Mouse (Mus musculus) heart, embryonic 14.5 days (tissue): Measurements from ENCODE around the gene Cep85l. TPM values are rescaled to one million over a fixed set of nuclear protein-coding genes. Genes with fewer than 3 reads are reported as not detected.

Experiments used
- ATAC-seq: fragments of 200-750 bp; cut with Nextera tagmentation; 2 replicates; pipeline ENCODE4 v1.8.0; 2017; ENCODE audit warnings: low read depth, moderate TSS enrichment; ENCODE audit not compliant: insufficient number of reproducible peaks, insufficient read depth, low FRiP score
- H3K27ac ChIP-seq, 2 experiments: fragments of 200-500 bp in 1 of 2; fragments of 300-500 bp in 1 of 2; sonication (generic) in 1 of 2; replicated peaks in 1 of 2; 2 replicates each; pipeline ENCODE4 v1.5.1; 2012 to 2014; ENCODE audit warnings: low read depth in 2 of 2, low read length in 2 of 2, control low read depth in 1 of 2, mild to moderate bottlenecking in 1 of 2, mixed read lengths in 1 of 2; ENCODE audit not compliant: control insufficient read depth in 1 of 2, insufficient read depth in 1 of 2
- H3K27me3 ChIP-seq: fragments of 300-500 bp; sonication (generic); 2 replicates; pipeline ENCODE4 v1.6.1; 2014; ENCODE audit warnings: mild to moderate bottlenecking, low read length, control low read depth; ENCODE audit not compliant: control insufficient read depth, insufficient read depth
- H3K36me3 ChIP-seq: fragments of 300-500 bp; sonication (generic); 2 replicates; pipeline ENCODE4 v1.6.1; 2014; ENCODE audit warnings: mild to moderate bottlenecking, control low read depth, low read length, mixed read lengths; ENCODE audit not compliant: control insufficient read depth, insufficient read depth
- H3K4me1 ChIP-seq, 2 experiments: fragments of 200-500 bp in 1 of 2; fragments of 300-500 bp in 1 of 2; sonication (generic) in 1 of 2; 2 replicates each; pipeline ENCODE4 v1.6.1; 2012 to 2014; ENCODE audit warnings: low read length in 2 of 2, control low read depth in 1 of 2, mixed read lengths in 1 of 2; ENCODE audit not compliant: control insufficient read depth in 2 of 2, insufficient read depth in 2 of 2
- H3K4me2 ChIP-seq: fragments of 300-500 bp; sonication (generic); 2 replicates; pipeline ENCODE4 v1.6.1; 2014; ENCODE audit warnings: mild to moderate bottlenecking, low read length
- H3K4me3 ChIP-seq, 2 experiments: fragments of 200-500 bp in 1 of 2; fragments of 300-500 bp in 1 of 2; sonication (generic) in 1 of 2; 2 replicates each; pipeline ENCODE4 v1.5.1; 2012 to 2014; ENCODE audit warnings: low read length in 2 of 2, mild to moderate bottlenecking in 2 of 2, control low read depth in 1 of 2, low read depth in 1 of 2, moderate library complexity in 1 of 2; ENCODE audit not compliant: control insufficient read depth in 1 of 2, insufficient read depth in 1 of 2
- H3K9ac ChIP-seq: fragments of 300-500 bp; sonication (generic); 2 replicates; pipeline ENCODE4 v1.6.1; 2014; ENCODE audit warnings: mild to moderate bottlenecking, low read length
- H3K9me3 ChIP-seq: fragments of 300-500 bp; sonication (generic); 2 replicates; pipeline ENCODE4 v1.6.1; 2016; ENCODE audit warnings: low read length, control low read depth; ENCODE audit not compliant: control insufficient read depth
- WGBS: fragments of 180-500 bp; shearing (Covaris S2); extraction: QIAGEN DNeasy Blood & Tissue Kit; methylation state at CpG from one replicate; pipeline ENCODE4 v1.1.7; 2014; 5-methylcytosine and 5-hydroxymethylcytosine counted together
- polyA plus RNA-seq: library from polyadenylated mRNA; unstranded; fragments of >200 nt; fragmentation: Nextera tagmentation; extraction: Ambion mirVana; gene quantifications from 2 replicates; pipeline ENCODE4 v1.2.1, GENCODE M21; 2014

Cep85l gene
- polyA plus RNA-seq, 1 experiment from 2014 or later = 9.5 TPM

DNA sequence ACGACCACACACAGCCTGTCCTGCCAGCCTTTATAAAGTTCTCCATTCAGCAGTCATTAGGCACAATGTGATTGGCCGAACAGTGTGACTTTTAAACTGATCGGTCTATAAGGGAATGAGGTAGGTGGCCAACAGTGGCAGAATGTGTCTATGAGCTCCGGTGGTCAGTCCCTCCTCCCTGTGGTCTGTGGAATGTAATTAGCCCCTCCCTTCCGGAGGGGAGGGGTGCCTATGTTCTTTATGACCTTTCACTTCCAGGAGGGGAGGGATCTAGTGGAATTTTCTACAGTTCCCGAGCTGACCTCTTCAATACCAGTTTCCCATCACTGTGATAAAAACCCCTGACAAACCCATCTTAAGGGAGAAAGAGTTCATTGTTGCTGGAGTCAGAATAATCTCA, 144.4 kb downstream of the Cep85l start:
- no peak for ATAC-seq
- WGBS = 67% methylated on average over 6 of the region's 6 CpGs

DNA sequence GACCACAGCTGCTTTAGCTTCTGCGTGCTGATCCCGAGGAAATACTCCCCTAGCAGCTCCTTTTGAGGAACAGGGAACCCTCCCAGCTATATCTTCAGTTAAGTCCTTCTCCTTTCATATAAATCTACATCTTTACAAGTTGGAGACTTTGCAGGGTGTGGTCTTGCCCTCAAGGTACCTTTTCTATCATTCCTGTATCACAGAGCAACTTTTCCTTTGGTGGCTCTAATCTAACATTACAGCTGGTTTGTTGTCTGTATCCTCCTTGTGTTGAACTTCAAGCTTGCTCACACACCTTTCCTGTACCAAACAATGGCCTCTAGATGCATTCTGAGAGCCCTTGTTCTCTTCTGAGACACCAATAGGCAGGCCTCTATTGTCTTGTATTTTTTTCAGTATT, 145.1 kb downstream of the Cep85l start:
- Histone ChIP-seq H3K9ac (no peak overlapping the region), H3K4me1 (no peaks in the 10 kb centered on the region), H3K27ac (no peak overlapping the region), H3K4me3 (no peak overlapping the region), H3K4me2 (no peak overlapping the region), H3K36me3 (no peaks in the 10 kb centered on the region), H3K9me3 (no peaks in the 10 kb centered on the region), H3K27me3 (no peaks in the 10 kb centered on the region)
- WGBS = 86% methylated on average over 2 of the region's 2 CpGs
- ATAC-seq = no peak

More for the DNA sequence above, 144.4 kb downstream of the Cep85l start:
- Histone ChIP-seq H3K27me3 (no peaks in the 10 kb centered on the region), H3K9me3 (no peaks in the 10 kb centered on the region), H3K27ac (no peak overlapping the region), H3K4me1 (no peaks in the 10 kb centered on the region), H3K36me3 (no peaks in the 10 kb centered on the region), H3K9ac (no peak overlapping the region), H3K4me2 (no peak overlapping the region), H3K4me3 (no peak overlapping the region)

DNA sequence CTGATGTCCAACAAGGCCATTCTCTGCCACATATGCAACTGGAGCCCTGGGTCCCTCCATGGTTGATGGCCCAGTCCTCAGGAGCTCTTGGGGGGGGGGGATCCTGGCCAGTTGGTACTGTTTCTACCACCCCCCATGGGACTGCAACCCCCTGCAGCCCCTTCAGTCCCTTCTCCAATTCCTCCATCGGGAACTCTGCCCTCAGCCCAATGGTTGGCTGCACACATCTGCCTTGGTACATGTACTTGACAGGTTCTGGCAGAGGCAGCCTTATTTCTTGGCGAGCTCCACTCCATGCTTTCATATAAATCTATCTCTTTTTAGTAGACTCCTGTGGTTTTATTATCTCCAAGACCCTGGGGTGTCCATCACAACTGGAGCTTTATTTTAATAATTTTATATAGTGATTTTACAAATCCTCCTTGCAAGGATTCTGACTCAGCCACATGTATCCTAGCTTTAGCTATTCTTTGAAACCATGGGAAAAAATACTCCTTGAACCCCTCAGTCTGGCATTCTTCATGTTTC, 145.6 kb downstream of the Cep85l start:
- Histone ChIP-seq H3K4me1 (no peaks in the 10 kb centered on the region), H3K27ac (no peak overlapping the region), H3K4me3 (no peak overlapping the region), H3K4me2 (no peak overlapping the region), H3K9me3 (no peaks in the 10 kb centered on the region), H3K9ac (no peak overlapping the region), H3K27me3 (no peaks in the 10 kb centered on the region), H3K36me3 (no peaks in the 10 kb centered on the region)
- ATAC-seq = no peak
- WGBS = 62% methylated on average over 2 of the region's 2 CpGs

DNA sequence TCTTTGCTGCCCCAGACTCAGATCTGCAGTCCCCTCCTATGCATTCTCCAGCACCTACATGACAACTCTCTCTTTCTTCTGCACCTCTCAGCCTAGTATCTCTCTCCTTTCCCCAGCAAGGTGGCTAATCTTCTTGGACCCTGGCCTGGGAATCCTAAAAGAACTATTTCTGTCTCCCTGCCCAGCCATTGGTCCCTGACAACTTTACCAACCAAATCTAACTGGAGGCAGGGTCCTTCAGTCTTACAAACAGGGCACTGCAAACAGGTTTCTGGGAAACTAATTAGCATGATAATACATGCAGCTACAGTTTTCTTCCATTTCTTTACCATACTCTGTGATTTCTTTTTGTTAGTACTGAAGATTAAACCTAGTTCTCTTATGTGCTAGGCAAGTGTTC, 148.9 kb downstream of the Cep85l start:
- no peaks in the 10 kb centered on the region for H3K27me3 ChIP-seq
- H3K27ac ChIP-seq = no peak overlapping the region
- H3K36me3 ChIP-seq = no peaks in the 10 kb centered on the region
- no peak overlapping the region for H3K4me2 ChIP-seq
- H3K4me3 ChIP-seq = no peak overlapping the region
- H3K9me3 ChIP-seq = no peaks in the 10 kb centered on the region
- no peak for ATAC-seq
- H3K9ac ChIP-seq = no peak overlapping the region
- no peaks in the 10 kb centered on the region for H3K4me1 ChIP-seq

DNA sequence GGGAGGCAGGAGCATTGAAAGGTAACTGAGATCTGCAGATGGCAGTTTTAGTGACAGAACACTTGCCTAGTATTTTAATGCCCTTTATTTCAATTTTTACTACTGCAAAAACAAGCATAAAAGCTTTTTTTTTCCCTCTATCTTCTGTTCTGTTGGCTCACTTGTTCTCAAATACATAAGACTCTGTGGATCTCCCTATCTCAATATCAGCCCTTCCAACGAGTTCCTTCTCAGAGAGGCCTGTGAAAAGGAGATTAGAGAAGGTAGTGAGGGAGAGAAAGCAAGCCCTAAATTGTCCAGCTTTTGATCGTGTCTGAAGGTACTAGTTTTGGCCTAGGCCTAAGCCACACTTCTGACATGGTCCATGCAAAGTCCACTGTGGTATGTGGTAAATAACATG, 150.6 kb downstream of the Cep85l start:
- ATAC-seq = no peak
- 30% methylated on average over 2 of the region's 2 CpGs for WGBS
- Histone ChIP-seq H3K36me3 (no peaks in the 10 kb centered on the region), H3K27me3 (no peaks in the 10 kb centered on the region), H3K9ac (no peak overlapping the region), H3K4me1 (no peaks in the 10 kb centered on the region), H3K27ac (no peak overlapping the region), H3K4me3 (no peak overlapping the region), H3K9me3 (no peaks in the 10 kb centered on the region), H3K4me2 (no peak overlapping the region)

Other genes starting within 250 kb of the Cep85l start
- gene Pln, start 42.3 kb downstream of the Cep85l start, polyA plus RNA-seq = 1,148 and 1,278 TPM in 2 replicates
- 64.4 and 73.4 TPM in 2 replicates for gene Asf1a, start 216.8 kb upstream of the Cep85l start, polyA plus RNA-seq